Mouse (Mus musculus) frontal cortex, postnatal 14 days (tissue): Measurements from ENCODE around the gene Chp2.
"Not testable (repeated sequence)": the region's sequence is repeated elsewhere in the genome, so short reads cannot be mapped to it uniquely, and the experiment has no call there.

ENCODE experiments used
- DNase-seq, 2 experiments: peaks; one replicate each; pipeline ENCODE4 v3.0.0; 2022; ENCODE audit warnings: low spot score in 2 of 2

Gene Chp2

DNA sequence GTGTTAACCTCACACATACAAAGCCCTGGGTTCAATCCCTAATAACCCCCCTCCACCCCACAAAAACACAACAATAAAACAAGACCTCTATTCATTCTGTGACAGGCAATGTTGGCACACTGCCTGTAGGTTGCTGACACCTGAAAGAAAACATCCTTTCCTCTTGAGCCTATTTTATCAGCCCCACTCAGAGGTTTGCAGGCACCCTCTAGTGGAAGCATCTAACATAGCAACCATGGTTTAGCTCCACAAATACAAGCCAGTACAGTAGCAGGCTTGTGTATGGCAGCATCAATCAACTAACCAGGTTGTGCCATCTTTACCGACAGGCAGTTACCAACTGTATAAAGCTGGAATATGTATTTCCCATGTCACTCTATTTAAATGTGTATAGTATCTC is 23.0 kb downstream of the Chp2 start:
- DNase-seq = peak in 1 of 2 experiments; percentile 16

- not testable (repeated sequence) for DNase-seq
Observed at GRCm38 (mm10) chr7:122242744-122243143, 23.4 kb downstream of the Chp2 start.

DNA sequence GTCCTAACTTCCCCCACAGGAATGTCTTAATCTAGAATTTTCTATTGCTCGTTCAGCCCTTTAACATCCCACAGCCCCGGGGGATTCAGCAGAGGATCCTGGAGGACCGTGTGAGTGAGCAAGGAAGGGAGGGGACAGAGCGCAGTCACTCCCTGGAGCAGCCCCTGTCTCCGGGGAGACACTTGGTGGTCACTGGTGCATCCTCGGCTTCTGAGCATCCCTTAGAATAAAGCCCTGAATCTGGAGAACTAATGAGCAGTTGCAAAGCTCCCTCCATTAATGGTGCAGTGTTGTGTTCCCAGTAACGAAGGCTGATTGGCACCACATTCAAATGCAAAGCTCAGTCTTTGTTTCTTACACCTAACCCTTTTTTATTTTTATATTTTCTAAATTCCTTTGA is 24.9 kb downstream of the Chp2 start:
- DNase-seq = no peak

DNA sequence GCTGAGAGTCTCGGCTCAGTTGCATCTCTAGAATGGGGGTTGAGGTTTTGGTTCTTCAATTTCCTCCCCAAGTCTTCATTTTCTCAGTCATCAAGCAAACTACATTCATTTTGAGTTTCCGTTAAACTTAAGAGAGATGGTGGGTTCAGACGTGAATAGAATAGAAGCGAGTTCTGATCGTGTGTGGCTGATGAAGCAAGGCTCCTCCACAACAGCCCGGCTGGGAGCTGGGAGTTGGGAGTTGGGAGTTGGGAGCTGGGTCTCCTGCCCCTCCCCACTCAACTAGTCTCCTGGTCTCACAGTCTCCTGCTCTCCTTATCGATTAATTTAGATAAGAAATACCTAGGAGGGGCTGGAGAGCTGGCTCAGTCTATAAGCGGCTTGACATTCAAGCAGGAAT is 25.3 kb downstream of the Chp2 start:
- no peak for DNase-seq

DNA sequence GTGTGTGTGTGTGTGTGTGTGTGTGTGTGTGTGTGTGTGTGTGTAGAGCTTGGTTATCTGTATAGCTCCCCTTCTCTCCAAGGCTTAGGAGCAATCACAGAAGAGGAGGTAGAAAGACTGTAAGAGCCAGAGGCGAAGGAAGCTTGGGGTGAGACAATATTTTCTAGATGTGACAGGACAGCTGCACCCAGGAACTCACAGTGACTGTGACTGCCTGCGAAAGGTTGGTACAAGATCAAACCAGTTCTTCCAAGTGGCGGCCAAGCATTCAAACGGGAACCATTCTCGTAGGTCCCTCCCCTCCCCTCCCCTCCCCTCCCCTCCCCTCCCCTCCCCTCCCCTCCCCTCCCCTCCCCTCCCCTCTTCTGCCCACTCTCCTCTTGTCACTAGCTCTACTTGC is 26.7 kb downstream of the Chp2 start:
- DNase-seq = no peak

GRCm38 (mm10) chr7:122247254-122247864 is 28.1 kb downstream of the Chp2 start:
- no peak for DNase-seq

DNA sequence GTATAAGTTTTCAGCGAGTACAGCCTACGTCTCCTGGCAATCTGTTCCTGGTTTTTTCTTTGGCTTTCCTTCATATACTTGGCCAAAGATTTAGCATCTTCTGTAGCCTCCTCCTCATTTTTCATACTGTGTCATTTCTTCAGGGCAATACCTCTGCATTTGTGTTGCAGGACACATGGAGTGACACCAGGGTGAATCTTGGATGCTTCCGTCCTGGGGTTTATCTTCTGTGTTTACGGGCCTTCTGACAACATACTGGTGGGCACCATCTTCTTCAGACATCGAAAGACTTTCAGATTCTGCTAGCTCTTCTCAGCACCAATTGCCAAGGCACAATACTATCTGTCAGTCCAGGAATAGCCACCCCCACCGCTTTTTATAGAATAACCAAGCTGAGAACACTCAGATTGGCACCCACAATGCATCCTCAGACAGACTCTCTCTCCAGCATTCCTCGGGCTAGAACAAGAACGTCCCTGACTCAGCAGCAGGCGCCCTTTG is 30.1 kb downstream of the Chp2 start:
- peak in 1 of 2 experiments; percentile 17 for DNase-seq

GRCm38 (mm10) chr7:122251197-122252011 is 32.1 kb downstream of the Chp2 start:
- DNase-seq = peak; percentile 74 to 75

DNA sequence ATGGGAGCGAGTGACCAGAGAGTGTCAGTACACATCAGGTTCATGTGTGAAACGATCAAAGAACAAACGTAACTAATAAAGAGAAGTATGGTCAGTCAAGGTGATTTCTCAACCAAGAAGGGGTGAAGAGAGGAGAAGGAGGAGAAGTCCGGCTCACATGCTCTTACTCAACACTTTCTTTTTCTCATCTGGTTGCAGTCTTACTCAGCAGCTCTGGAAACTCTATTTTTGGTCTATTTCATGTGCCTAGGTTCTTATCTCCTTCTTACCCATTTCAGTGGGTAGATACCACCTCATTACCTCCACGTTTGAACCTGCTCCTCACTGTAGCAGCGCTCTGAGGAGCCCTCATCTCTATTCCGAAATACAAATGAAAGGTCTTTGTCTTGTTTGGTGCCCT is 37.4 kb downstream of the Chp2 start:
- no peak for DNase-seq

DNA sequence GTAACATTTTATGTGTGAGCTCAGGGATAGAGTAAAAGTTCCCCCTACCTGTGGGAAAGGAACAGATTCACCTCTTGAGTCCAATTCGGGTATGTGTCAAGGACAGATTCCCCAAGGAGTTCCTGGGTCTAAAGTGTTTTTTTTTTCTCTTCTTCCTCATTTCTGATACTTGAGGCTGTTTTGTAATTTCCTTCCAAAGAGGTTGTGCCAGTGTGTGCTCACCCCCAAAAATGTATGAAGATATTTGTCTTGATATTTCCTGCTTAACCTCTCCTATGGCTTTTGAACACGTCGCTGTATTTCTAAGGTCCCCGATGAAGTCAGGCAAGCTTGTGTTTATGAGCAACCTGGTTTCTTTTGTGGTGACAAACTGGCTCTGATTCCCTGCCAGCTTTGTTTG is 39.2 kb downstream of the Chp2 start:
- DNase-seq = no peak

DNA sequence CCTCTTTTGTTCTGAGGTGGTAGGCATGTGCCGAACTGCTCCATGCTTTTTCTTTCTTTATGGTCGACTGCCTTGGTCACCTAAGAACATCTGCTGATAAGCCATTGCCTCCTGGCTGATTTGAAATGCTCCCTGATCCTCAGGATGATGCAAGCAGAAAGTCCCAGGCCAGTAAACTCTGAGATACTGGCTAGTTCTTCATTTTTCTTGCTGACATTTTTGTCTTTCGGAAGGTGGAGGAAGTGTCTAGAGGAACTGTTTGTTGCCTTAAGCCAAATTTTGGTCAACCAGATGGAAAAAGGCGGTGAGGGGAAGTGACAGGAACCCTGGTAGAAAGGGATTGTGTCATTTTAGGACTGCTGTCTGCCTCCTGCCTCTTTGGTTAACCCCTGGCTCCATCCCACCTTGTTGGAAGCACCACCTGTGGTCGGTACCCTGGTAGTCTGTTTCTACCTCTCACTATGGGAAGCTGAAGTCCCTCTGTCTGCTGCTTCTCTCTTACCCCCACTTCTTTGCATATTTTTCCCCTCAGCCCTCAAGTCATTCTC is 40.8 kb downstream of the Chp2 start:
- DNase-seq = no peak

DNA sequence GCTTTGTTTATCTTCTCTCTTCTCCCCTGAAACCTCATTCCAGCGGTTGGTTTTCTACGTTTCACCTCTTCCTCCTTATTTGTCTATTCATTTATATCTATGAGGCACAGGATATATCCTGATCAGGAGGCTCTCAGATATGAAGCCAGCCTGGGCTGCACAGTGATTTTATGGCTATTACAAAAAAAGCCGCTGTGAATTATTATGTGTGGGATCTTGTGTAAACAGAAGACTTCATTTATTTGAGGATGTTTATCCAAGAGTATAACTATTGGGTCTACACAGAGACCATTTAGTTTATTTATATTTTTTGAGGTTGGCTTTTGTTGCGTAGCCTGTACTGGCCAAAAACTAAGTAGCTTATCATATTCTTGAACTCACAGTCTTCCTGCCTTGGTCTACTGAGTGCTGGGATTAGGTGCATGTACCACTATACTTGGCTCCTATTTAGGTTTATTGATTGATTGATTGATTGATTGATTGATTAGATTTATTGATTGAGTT is 49.7 kb downstream of the Chp2 start:
- DNase-seq = no peak

- no peak for DNase-seq
Observed at GRCm38 (mm10) chr7:122272334-122272733, 53.0 kb downstream of the Chp2 start.
